Mouse (Mus musculus): ENCODE results near the gene Shisa5. TPM values are rescaled to one million over a fixed set of nuclear protein-coding genes. Genes with fewer than 3 reads are reported as not detected.

Shisa5 gene
- polyA plus RNA-seq, 1 experiment from 2014 or later: 42.4 TPM

GRCm38 (mm10) chr9:109049996-109050673, 11.8 kb downstream of the Shisa5 start:
- 80% methylated on average over 9 of the region's 9 CpGs for WGBS

GRCm38 (mm10) chr9:109050674-109050997, 12.3 kb downstream of the Shisa5 start:
- Histone ChIP-seq H3K4me3 (no peak overlapping the region), H3K9ac (replicated peaks) (no peak overlapping the region), H3K36me3 (no peaks in the 10 kb centered on the region), H3K27ac (replicated peaks) (no peak overlapping the region), H3K27me3 (no peaks in the 10 kb centered on the region), H3K4me1 (peaks cover 11% of the 10 kb centered on the region), H3K9me3 (no peaks in the 10 kb centered on the region), H3K4me2 (replicated peaks) (no peak overlapping the region)
- ATAC-seq (ENCODE audit: low FRiP score, low read depth): no peak
- 85% methylated on average over 3 of the region's 3 CpGs for WGBS

More at GRCm38 (mm10) chr9:109049996-109050673, 11.8 kb downstream of the Shisa5 start:
- no peaks in the 10 kb centered on the region for H3K36me3 ChIP-seq
- no peak overlapping the region for H3K4me3 ChIP-seq
- ATAC-seq (ENCODE audit: low FRiP score, low read depth): no peak
- H3K27ac ChIP-seq (replicated peaks): no peak overlapping the region
- 0 out of 2 replicates have a peak overlapping the region, but pooled peaks have one; percentile 24 for H3K9ac ChIP-seq (replicated peaks)
- no peak overlapping the region for H3K4me2 ChIP-seq (replicated peaks)
- peaks cover 8% of the 10 kb centered on the region for H3K4me1 ChIP-seq
- no peaks in the 10 kb centered on the region for H3K27me3 ChIP-seq
- no peaks in the 10 kb centered on the region for H3K9me3 ChIP-seq

- Histone ChIP-seq H3K36me3 (no peaks in the 10 kb centered on the region), H3K9ac (replicated peaks) (no peak overlapping the region), H3K9me3 (no peaks in the 10 kb centered on the region), H3K4me2 (replicated peaks) (no peak overlapping the region), H3K27ac (replicated peaks) (no peak overlapping the region), H3K4me3 (no peak overlapping the region), H3K4me1 (peaks cover 11% of the 10 kb centered on the region), H3K27me3 (no peaks in the 10 kb centered on the region)
- 94% methylated on average over 13 of the region's 13 CpGs for WGBS
- no peak for ATAC-seq (ENCODE audit: low FRiP score, low read depth)
These were observed 12.7 kb downstream of the Shisa5 start for GRCm38 (mm10) chr9:109051011-109051501.

- Histone ChIP-seq H3K27me3 (no peaks in the 10 kb centered on the region), H3K27ac (replicated peaks) (no peak overlapping the region), H3K9me3 (no peaks in the 10 kb centered on the region), H3K4me3 (no peak overlapping the region), H3K4me2 (replicated peaks) (no peak overlapping the region), H3K4me1 (peaks cover 11% of the 10 kb centered on the region), H3K36me3 (peaks cover 6% of the 10 kb centered on the region), H3K9ac (replicated peaks) (no peak overlapping the region)
- WGBS: 91% methylated on average over 10 of the region's 10 CpGs
- no peak for ATAC-seq (ENCODE audit: low FRiP score, low read depth)
These were observed 13.5 kb downstream of the Shisa5 start for GRCm38 (mm10) chr9:109051651-109052489.

GRCm38 (mm10) chr9:109052490-109053260, 14.3 kb downstream of the Shisa5 start:
- WGBS: 84% methylated on average over 9 of the region's 9 CpGs
- no peaks in the 10 kb centered on the region for H3K27me3 ChIP-seq
- no peak overlapping the region for H3K9ac ChIP-seq (replicated peaks)
- H3K4me1 ChIP-seq: peaks cover 11% of the 10 kb centered on the region
- ATAC-seq (ENCODE audit: low FRiP score, low read depth): no peak
- H3K27ac ChIP-seq (replicated peaks): no peak overlapping the region
- no peak overlapping the region for H3K4me3 ChIP-seq
- H3K9me3 ChIP-seq: no peaks in the 10 kb centered on the region
- H3K4me2 ChIP-seq (replicated peaks): no peak overlapping the region
- H3K36me3 ChIP-seq: peaks cover 14% of the 10 kb centered on the region

GRCm38 (mm10) chr9:109053366-109053765, 15.0 kb downstream of the Shisa5 start:
- no peak for ATAC-seq (ENCODE audit: low FRiP score, low read depth)
- no peak overlapping the region for H3K27ac ChIP-seq (replicated peaks)
- H3K4me3 ChIP-seq: no peak overlapping the region
- no peak overlapping the region for H3K9ac ChIP-seq (replicated peaks)
- no peak overlapping the region for H3K4me2 ChIP-seq (replicated peaks)
- no peaks in the 10 kb centered on the region for H3K27me3 ChIP-seq
- H3K9me3 ChIP-seq: no peaks in the 10 kb centered on the region
- 73% methylated on average over 3 of the region's 3 CpGs for WGBS
- H3K4me1 ChIP-seq: peaks cover 11% of the 10 kb centered on the region
- H3K36me3 ChIP-seq: peaks cover 21% of the 10 kb centered on the region

GRCm38 (mm10) chr9:109053851-109054250, 15.5 kb downstream of the Shisa5 start:
- peaks cover 26% of the 10 kb centered on the region for H3K36me3 ChIP-seq
- no peak overlapping the region for H3K4me2 ChIP-seq (replicated peaks)
- no peak for ATAC-seq (ENCODE audit: low FRiP score, low read depth)
- no peak overlapping the region for H3K27ac ChIP-seq (replicated peaks)
- H3K4me3 ChIP-seq: no peak overlapping the region
- no peak overlapping the region for H3K9ac ChIP-seq (replicated peaks)
- H3K4me1 ChIP-seq: peaks cover 11% of the 10 kb centered on the region
- H3K9me3 ChIP-seq: no peaks in the 10 kb centered on the region
- WGBS: 77% methylated on average over 6 of the region's 6 CpGs
- H3K27me3 ChIP-seq: no peaks in the 10 kb centered on the region

GRCm38 (mm10) chr9:109054712-109055111, 16.3 kb downstream of the Shisa5 start:
- Histone ChIP-seq H3K27ac (replicated peaks) (peak overlapping the region; percentile 39), H3K36me3 (peaks cover 31% of the 10 kb centered on the region), H3K27me3 (no peaks in the 10 kb centered on the region), H3K4me1 (peaks cover 20% of the 10 kb centered on the region), H3K4me2 (replicated peaks) (peak overlapping the region; percentile 39), H3K9ac (replicated peaks) (peak overlapping the region; percentile 43; the same call in 1 of the 2 replicates), H3K4me3 (peak overlapping the region; percentile 30), H3K9me3 (no peaks in the 10 kb centered on the region)
- peak; percentile 36; the same call in 1 of the 2 replicates for ATAC-seq (ENCODE audit: low FRiP score, low read depth)
- 8% methylated on average over 7 of the region's 7 CpGs for WGBS

- no peak overlapping the region for H3K27ac ChIP-seq (replicated peaks)
These were observed 17.1 kb downstream of the Shisa5 start for GRCm38 (mm10) chr9:109055271-109056030.

GRCm38 (mm10) chr9:109056081-109056690, 17.8 kb downstream of the Shisa5 start:
- H3K4me3 ChIP-seq: no peak overlapping the region
- H3K4me2 ChIP-seq (replicated peaks): no peak overlapping the region
- no peak overlapping the region for H3K27ac ChIP-seq (replicated peaks)
- no peaks in the 10 kb centered on the region for H3K9me3 ChIP-seq
- no peak overlapping the region for H3K9ac ChIP-seq (replicated peaks)
- no peak for ATAC-seq (ENCODE audit: low FRiP score, low read depth)
- H3K36me3 ChIP-seq: peaks cover 36% of the 10 kb centered on the region
- H3K27me3 ChIP-seq: no peaks in the 10 kb centered on the region
- 91% methylated on average over 17 of the region's 17 CpGs for WGBS
- H3K4me1 ChIP-seq: peaks cover 22% of the 10 kb centered on the region

More at GRCm38 (mm10) chr9:109055271-109056030, 17.1 kb downstream of the Shisa5 start:
- H3K4me1 ChIP-seq: peaks cover 22% of the 10 kb centered on the region
- peaks cover 31% of the 10 kb centered on the region for H3K36me3 ChIP-seq
- H3K9me3 ChIP-seq: no peaks in the 10 kb centered on the region
- H3K4me2 ChIP-seq (replicated peaks): peak overlapping the region; percentile 39
- H3K9ac ChIP-seq (replicated peaks): peak overlapping the region; percentile 43; the same call in 1 of the 2 replicates
- peak overlapping the region; percentile 30 for H3K4me3 ChIP-seq
- 95% methylated on average over 12 of the region's 12 CpGs for WGBS
- H3K27me3 ChIP-seq: no peaks in the 10 kb centered on the region
- ATAC-seq (ENCODE audit: low FRiP score, low read depth): no peak

- H3K4me2 ChIP-seq (replicated peaks): no peak overlapping the region
- H3K36me3 ChIP-seq: peaks cover 41% of the 10 kb centered on the region
- WGBS: 86% methylated on average over 4 of the region's 4 CpGs
- H3K27ac ChIP-seq (replicated peaks): no peak overlapping the region
- H3K9ac ChIP-seq (replicated peaks): no peak overlapping the region
- H3K4me1 ChIP-seq: peaks cover 22% of the 10 kb centered on the region
- H3K9me3 ChIP-seq: no peaks in the 10 kb centered on the region
- no peak for ATAC-seq (ENCODE audit: low FRiP score, low read depth)
- no peaks in the 10 kb centered on the region for H3K27me3 ChIP-seq
- H3K4me3 ChIP-seq: no peak overlapping the region
These were observed 18.6 kb downstream of the Shisa5 start for GRCm38 (mm10) chr9:109056916-109057315.

Data from midbrain, embryonic 12.5 days (tissue).